Mouse (Mus musculus): ENCODE results near the gene Glis1.

- TF ChIP-seq CTCF (IDR thresholded peaks at IDR 0.05; ENCODE audit: insufficient read depth, low read depth, low read length) (no peak), POLR2A (IDR thresholded peaks at IDR 0.05; ENCODE audit: insufficient read depth, low read depth, low read length) (no peak)
Measured at GRCm38 (mm10) chr4:107426631-107427030, 7.8 kb upstream of the Glis1 start.
